Mouse (Mus musculus) kidney, postnatal 4 days (tissue): ENCODE measurements at regions not wholly inside any gene's neighbourhood (a gene's known extent, or its start where the extent isn't known, plus 50 kb on each side); places are given as distances from the start of the nearest gene placed in this dataset.

Experiments used
- DNase-seq, 2 experiments: peaks; one replicate each; pipeline ENCODE4 v3.0.0; 2021; ENCODE audit warnings: mixed read lengths in 2 of 2

DNA sequence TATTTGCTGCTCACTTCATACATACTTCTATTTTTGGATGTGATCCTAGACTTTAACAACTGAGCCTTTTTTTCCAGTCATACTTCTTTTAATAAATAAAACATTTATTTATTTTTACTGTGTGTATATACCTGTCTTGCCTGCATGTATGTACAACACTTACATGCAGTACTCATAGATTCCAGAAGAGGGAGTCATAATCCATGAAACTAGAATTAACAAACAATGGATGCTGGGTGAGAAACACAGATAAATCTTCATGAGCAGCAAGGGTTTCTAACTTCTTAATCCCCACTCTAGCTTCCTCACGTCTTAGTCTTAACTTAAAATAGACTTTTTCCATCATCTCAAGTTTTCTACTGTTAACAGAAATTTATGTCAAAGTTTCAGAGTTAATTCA lies 1253.7 kb upstream of the Nr2f1 start:
- DNase-seq = no peak

DNA sequence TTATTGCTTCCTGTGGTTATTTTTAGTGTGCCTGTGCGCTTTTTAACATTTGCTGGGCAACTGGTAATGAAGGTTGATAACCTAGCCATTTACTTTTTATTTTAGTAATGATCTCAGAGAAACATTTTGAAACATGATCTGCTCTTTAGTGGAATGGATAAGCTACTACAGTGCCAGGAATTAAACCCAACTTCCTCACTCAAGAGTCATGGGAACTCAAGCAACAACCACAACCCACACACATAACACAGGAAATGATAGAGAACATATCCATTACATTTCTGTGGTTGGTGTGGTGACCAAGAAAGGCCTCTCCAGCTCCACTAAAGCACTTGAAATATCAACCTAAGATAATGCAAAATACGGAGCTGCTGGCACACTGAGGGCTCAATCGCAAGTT lies 1243.6 kb upstream of the Nr2f1 start:
- DNase-seq = no peak

- DNase-seq = no peak
Observed at GRCm38 (mm10) chr13:79442701-79443100, 1243.1 kb upstream of the Nr2f1 start.

DNA sequence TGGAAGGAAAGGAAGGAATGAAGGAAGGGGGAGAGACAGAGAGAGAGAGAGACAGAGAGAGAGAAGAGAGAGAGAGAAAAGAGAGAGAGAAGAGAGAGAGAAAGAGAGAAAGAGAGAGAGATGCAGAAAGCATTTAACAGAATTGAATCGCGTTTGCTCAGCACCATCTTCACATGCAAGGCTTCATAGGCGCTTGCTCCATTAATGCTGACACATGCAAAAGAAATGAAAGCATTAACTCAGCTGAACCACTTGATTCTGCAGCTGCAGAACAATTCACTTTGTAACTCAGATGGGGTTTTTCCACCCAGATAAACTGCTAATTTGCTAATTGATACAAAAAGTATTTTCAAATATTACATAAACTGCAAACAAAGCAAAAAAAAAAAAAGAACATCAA lies 1231.9 kb upstream of the Nr2f1 start:
- DNase-seq = no peak

DNA sequence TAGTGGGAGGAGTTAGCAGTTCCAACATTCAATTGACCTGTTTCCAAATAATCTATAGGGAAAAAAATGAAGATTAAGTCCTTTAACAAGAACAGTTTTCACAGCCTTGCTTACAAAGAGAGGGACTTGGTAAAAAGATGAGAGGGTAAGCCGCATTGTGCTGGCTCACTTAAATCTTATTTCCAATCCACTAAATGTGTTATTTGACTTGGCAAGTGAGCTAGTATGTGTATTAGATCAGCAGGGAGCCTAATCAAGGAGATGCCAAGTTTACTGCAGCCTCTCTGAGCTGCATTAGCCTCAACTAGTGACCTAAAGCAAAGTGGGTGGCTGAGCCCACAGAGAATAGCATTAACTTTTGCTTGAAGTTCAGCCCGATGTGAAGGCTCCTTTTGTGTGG lies 1231.4 kb upstream of the Nr2f1 start:
- no peak for DNase-seq

GRCm38 (mm10) chr13:79430562-79430961 lies 1231.0 kb upstream of the Nr2f1 start:
- DNase-seq = no peak

DNA sequence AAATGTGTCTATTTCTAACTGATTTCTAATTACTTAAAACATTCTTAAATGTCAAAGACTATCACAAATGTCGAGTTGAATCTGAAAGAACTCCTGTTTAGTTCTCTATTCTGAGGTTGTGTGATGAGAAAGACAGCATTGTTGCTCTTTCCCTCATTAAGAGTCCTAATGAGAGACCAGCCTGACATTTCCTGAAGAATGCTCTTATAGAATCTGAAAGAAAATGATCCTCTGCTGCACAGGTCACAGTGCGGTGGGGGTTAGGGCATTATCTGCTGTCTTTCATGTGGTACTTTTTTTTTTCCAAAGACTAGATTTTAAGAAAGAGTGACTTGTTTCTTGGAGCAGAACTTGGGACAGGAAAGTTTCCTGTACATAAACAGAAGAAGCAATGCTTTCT lies 1218.3 kb upstream of the Nr2f1 start:
- DNase-seq = no peak

DNA sequence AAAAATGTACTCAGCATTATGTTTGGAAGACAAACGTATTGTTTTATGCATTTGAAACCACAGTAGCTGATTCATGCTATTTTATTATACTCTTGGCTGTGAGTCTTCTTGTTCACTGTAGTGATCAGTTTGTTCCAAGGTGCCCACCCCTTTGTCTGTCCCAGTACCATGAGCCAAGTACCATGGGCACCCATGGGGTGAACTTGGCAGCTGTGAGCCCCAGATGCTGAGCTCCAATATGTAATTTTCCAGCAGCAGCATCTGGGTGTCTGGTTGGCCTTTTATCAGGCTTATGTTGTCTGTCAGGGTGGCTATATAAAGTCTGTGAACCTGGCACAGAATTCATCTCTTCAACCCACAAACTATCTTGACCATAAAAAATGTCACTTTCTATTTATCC lies 1200.5 kb upstream of the Nr2f1 start:
- DNase-seq = no peak

GRCm38 (mm10) chr13:79393938-79394337 lies 1194.4 kb upstream of the Nr2f1 start:
- DNase-seq = no peak

GRCm38 (mm10) chr13:79387928-79388327 lies 1188.4 kb upstream of the Nr2f1 start:
- no peak for DNase-seq

DNA sequence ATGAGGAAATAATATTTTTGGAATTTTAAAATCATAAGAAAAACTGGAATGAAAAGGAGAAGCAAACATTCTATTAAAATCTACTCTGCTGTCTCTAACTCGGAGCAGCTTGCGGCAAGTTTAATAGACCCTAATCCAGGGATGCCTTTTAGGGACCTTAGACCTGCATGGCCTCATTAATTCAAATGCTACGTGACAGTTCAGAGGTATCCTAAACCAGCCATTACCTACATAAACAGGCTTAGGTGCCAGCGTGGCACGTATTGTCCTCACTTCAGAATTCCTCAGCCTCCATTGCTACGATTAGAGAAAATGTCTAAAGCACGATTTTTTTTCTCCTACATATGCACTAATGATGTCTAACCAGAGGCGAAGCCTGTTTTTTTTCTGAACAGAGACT lies 1141.9 kb upstream of the Nr2f1 start:
- no peak for DNase-seq

DNA sequence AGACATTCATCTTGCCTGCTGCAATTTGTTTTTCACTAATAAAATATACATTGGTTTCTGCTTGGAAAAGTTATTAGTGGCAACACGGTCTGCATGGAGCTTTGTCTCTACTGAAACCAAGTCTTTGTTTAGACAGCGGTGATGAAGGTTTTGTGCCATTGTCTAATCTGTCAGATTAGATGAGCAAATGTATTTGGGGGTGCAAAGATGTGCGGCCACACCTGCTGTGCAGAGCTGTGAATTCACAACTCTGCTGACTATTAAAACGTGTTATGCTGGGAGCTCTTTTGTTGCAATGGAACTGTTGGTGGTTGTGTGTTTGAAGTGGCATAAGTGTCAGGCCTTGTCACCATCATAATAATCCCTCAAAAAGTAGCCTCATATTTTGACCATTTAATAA lies 1140.9 kb upstream of the Nr2f1 start:
- no peak for DNase-seq

GRCm38 (mm10) chr13:79339793-79340192 lies 1140.2 kb upstream of the Nr2f1 start:
- DNase-seq = peak in 1 of 2 experiments; percentile 3

- DNase-seq = no peak
Observed at GRCm38 (mm10) chr13:79320146-79320545, 1120.6 kb upstream of the Nr2f1 start.

- DNase-seq = peak in 1 of 2 experiments; percentile 2
Observed at GRCm38 (mm10) chr13:79309584-79310110, 1110.1 kb upstream of the Nr2f1 start.

GRCm38 (mm10) chr13:79297225-79297710 lies 1097.7 kb upstream of the Nr2f1 start:
- no peak for DNase-seq

GRCm38 (mm10) chr13:79288022-79288421 lies 1088.5 kb upstream of the Nr2f1 start:
- DNase-seq = no peak

GRCm38 (mm10) chr13:79286181-79286580 lies 1086.6 kb upstream of the Nr2f1 start:
- DNase-seq = no peak

DNA sequence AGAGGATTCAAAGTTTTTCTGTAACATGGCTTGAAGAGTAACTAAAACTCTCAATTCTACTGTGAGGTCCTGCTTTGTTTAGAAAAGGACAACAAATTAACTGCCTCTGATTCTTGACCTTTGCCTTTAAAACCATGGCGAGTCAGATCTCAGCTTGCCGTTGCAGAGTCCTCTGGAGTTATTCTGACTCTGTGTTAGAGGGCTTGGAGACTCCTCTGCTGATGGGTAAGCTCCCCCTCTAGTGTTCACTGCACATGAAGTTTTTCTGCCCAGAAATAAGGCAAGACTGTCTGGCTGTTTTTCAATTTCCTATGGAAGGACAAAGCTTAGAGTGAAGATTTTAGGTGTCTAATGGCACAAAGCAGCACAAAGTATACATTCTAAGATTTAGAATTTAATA lies 1085.9 kb upstream of the Nr2f1 start:
- peak; percentile 8 to 18 for DNase-seq

DNA sequence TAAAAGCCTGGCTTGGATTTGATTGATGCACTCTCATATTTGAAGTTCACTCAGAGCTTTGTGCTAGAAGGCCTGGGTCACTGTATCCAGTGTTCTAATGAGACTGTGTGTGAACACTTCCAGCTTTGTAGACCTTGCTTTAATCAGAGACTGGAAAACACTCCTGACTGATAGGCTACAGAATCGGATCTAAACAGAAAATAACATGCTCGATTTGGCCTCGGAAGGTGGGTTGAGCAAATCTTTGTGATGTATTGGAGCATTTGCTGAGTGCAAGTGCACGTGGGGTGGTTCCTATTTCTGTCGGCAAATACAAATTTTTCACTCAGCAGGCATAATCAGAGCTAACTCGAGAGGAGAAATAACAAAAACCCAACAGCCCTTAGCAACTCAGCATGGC lies 1078.2 kb upstream of the Nr2f1 start:
- no peak for DNase-seq

GRCm38 (mm10) chr13:79277313-79277712 lies 1077.8 kb upstream of the Nr2f1 start:
- no peak for DNase-seq

DNA sequence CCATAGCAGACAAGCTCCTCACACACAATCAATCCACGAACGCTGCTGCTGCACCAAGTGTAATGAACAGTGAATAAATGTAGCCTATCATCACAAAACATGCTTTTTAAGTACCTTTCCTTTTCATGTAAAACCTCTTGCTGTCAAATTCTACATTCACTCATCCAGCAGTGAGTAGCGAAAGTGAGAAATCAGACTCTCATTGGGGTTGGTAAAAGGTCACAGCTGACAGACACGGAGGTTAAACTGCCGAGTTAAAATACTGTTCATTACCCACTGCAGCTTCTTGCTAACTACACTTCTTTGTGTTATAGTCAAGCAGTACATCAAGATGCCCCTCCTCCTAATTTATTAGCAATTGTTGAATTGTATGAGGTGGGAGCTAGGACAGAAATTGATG lies 1055.8 kb upstream of the Nr2f1 start:
- no peak for DNase-seq

DNA sequence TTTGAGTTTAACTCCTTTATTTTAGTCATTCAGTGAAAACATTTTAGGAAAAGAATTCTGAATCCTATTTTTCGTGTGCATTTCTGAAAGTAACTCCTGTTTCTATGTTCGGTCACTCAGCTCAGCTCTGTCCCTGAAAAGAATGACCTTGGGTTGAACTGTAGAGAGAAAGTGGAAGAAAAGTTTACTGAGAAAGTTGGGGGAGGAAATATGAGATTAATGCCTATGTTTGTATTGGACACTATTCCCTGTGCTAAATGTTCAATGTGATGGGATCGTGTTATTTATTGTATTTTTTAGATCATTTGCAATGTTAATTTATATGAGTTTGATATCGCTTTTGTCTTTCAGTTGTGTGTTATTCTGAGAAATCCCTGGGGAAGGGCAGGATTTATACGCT lies 1052.8 kb upstream of the Nr2f1 start:
- no peak for DNase-seq

GRCm38 (mm10) chr13:79251269-79251668 lies 1051.7 kb upstream of the Nr2f1 start:
- no peak for DNase-seq
